Mouse (Mus musculus) thymus, adult 2 months (tissue): ENCODE measurements at regions not wholly inside any gene's neighbourhood (a gene's known extent, or its start where the extent isn't known, plus 50 kb on each side); places are given as distances from the start of the nearest gene placed in this dataset.

Experiments used
- CTCF ChIP-seq: fragments of 200-500 bp; IDR thresholded peaks from 2 replicates; pipeline ENCODE4 v1.5.1; 2012; ENCODE audit warnings: mild to moderate bottlenecking, control low read depth, low read length, moderate library complexity, borderline replicate concordance; ENCODE audit not compliant: control insufficient read depth, poor library complexity, insufficient read depth; ENCODE audit errors: extremely low read depth
- POLR2A ChIP-seq: fragments of 200-500 bp; IDR thresholded peaks from 2 replicates; pipeline ENCODE4 v1.6.1; 2012; ENCODE audit warnings: mild to moderate bottlenecking, low read length, control low read depth, moderate library complexity; ENCODE audit not compliant: control insufficient read depth, poor library complexity, insufficient read depth; ENCODE audit errors: extremely low read depth

GRCm38 (mm10) chr10:96711993-96712392, 95.2 kb downstream of the Btg1 start:
- TF ChIP-seq POLR2A (no peak), CTCF (no peak)
